Mouse (Mus musculus): ENCODE measurements around the gene Sh3kbp1. TPM values are rescaled to one million over a fixed set of nuclear protein-coding genes. Genes with fewer than 3 reads are reported as not detected.

Gene Sh3kbp1
- polyA plus RNA-seq, 1 experiment: 139 TPM

- H3K27ac ChIP-seq (ENCODE audit: insufficient read depth, low read depth, low read length): no peak overlapping the region
- no peak overlapping the region for H3K4me3 ChIP-seq (ENCODE audit: insufficient read depth, low read length)
- TF ChIP-seq CTCF (IDR thresholded peaks at IDR 0.05; ENCODE audit: low read depth, low read length) (no peak), POLR2A (IDR thresholded peaks at IDR 0.05; ENCODE audit: borderline replicate concordance, low read depth, low read length) (no peak)
- H3K4me1 ChIP-seq (ENCODE audit: control insufficient read depth, insufficient read depth, low read length): peaks cover 21% of the 10 kb centered on the region
Observed at GRCm38 (mm10) chrX:159732845-159733244, 105.8 kb downstream of the Sh3kbp1 start.

- H3K4me1 ChIP-seq (ENCODE audit: control insufficient read depth, insufficient read depth, low read length): peaks cover 26% of the 10 kb centered on the region
- no peak for TF ChIP-seq CTCF (IDR thresholded peaks at IDR 0.05; ENCODE audit: low read depth, low read length)
- TF ChIP-seq POLR2A (IDR thresholded peaks at IDR 0.05; ENCODE audit: borderline replicate concordance, low read depth, low read length): no peak
- H3K4me3 ChIP-seq (ENCODE audit: insufficient read depth, low read length): no peak overlapping the region
- H3K27ac ChIP-seq (ENCODE audit: insufficient read depth, low read depth, low read length): no peak overlapping the region
Observed at GRCm38 (mm10) chrX:159733948-159734347, 106.9 kb downstream of the Sh3kbp1 start.

GRCm38 (mm10) chrX:159735513-159736099 is 108.5 kb downstream of the Sh3kbp1 start:
- TF ChIP-seq CTCF (IDR thresholded peaks at IDR 0.05; ENCODE audit: low read depth, low read length) (no peak), POLR2A (IDR thresholded peaks at IDR 0.05; ENCODE audit: borderline replicate concordance, low read depth, low read length) (no peak)
- Histone ChIP-seq H3K4me3 (ENCODE audit: insufficient read depth, low read length) (no peak overlapping the region), H3K4me1 (ENCODE audit: control insufficient read depth, insufficient read depth, low read length) (peaks cover 26% of the 10 kb centered on the region), H3K27ac (ENCODE audit: insufficient read depth, low read depth, low read length) (no peak overlapping the region)

- H3K27ac ChIP-seq (ENCODE audit: insufficient read depth, low read depth, low read length): no peak overlapping the region
- TF ChIP-seq POLR2A (IDR thresholded peaks at IDR 0.05; ENCODE audit: borderline replicate concordance, low read depth, low read length): no peak
- no peak for TF ChIP-seq CTCF (IDR thresholded peaks at IDR 0.05; ENCODE audit: low read depth, low read length)
- peaks cover 21% of the 10 kb centered on the region for H3K4me1 ChIP-seq (ENCODE audit: control insufficient read depth, insufficient read depth, low read length)
- no peak overlapping the region for H3K4me3 ChIP-seq (ENCODE audit: insufficient read depth, low read length)
Observed at GRCm38 (mm10) chrX:159737344-159737743, 110.3 kb downstream of the Sh3kbp1 start.

- H3K4me1 ChIP-seq (ENCODE audit: control insufficient read depth, insufficient read depth, low read length): no peaks in the 10 kb centered on the region
- TF ChIP-seq POLR2A (IDR thresholded peaks at IDR 0.05; ENCODE audit: borderline replicate concordance, low read depth, low read length) (no peak), CTCF (IDR thresholded peaks at IDR 0.05; ENCODE audit: low read depth, low read length) (no peak)
- no peak overlapping the region for H3K4me3 ChIP-seq (ENCODE audit: insufficient read depth, low read length)
- H3K27ac ChIP-seq (ENCODE audit: insufficient read depth, low read depth, low read length): no peak overlapping the region
Observed at GRCm38 (mm10) chrX:159744035-159744434, 117.0 kb downstream of the Sh3kbp1 start.

GRCm38 (mm10) chrX:159744620-159745019 is 117.5 kb downstream of the Sh3kbp1 start:
- TF ChIP-seq CTCF (IDR thresholded peaks at IDR 0.05; ENCODE audit: low read depth, low read length) (no peak), POLR2A (IDR thresholded peaks at IDR 0.05; ENCODE audit: borderline replicate concordance, low read depth, low read length) (no peak)
- H3K4me1 ChIP-seq (ENCODE audit: control insufficient read depth, insufficient read depth, low read length): no peaks in the 10 kb centered on the region
- no peak overlapping the region for H3K27ac ChIP-seq (ENCODE audit: insufficient read depth, low read depth, low read length)
- no peak overlapping the region for H3K4me3 ChIP-seq (ENCODE audit: insufficient read depth, low read length)

- Histone ChIP-seq H3K27ac (ENCODE audit: insufficient read depth, low read depth, low read length) (no peak overlapping the region), H3K4me3 (ENCODE audit: insufficient read depth, low read length) (no peak overlapping the region), H3K4me1 (ENCODE audit: control insufficient read depth, insufficient read depth, low read length) (peaks cover 16% of the 10 kb centered on the region)
- TF ChIP-seq CTCF (IDR thresholded peaks at IDR 0.05; ENCODE audit: low read depth, low read length) (peak; percentile 47; the same call in 1 of the 2 replicates), POLR2A (IDR thresholded peaks at IDR 0.05; ENCODE audit: borderline replicate concordance, low read depth, low read length) (no peak)
Observed at GRCm38 (mm10) chrX:159751834-159752233, 124.8 kb downstream of the Sh3kbp1 start.

GRCm38 (mm10) chrX:159756261-159756660 is 129.2 kb downstream of the Sh3kbp1 start:
- Histone ChIP-seq H3K4me1 (ENCODE audit: control insufficient read depth, insufficient read depth, low read length) (peaks cover 26% of the 10 kb centered on the region), H3K4me3 (ENCODE audit: insufficient read depth, low read length) (no peak overlapping the region), H3K27ac (ENCODE audit: insufficient read depth, low read depth, low read length) (no peak overlapping the region)
- TF ChIP-seq POLR2A (IDR thresholded peaks at IDR 0.05; ENCODE audit: borderline replicate concordance, low read depth, low read length): no peak
- no peak for TF ChIP-seq CTCF (IDR thresholded peaks at IDR 0.05; ENCODE audit: low read depth, low read length)

GRCm38 (mm10) chrX:159756901-159757821 is 130.1 kb downstream of the Sh3kbp1 start:
- Histone ChIP-seq H3K4me3 (ENCODE audit: insufficient read depth, low read length) (no peak overlapping the region), H3K27ac (ENCODE audit: insufficient read depth, low read depth, low read length) (peak overlapping the region; percentile 84), H3K4me1 (ENCODE audit: control insufficient read depth, insufficient read depth, low read length) (peaks cover 21% of the 10 kb centered on the region)
- TF ChIP-seq CTCF (IDR thresholded peaks at IDR 0.05; ENCODE audit: low read depth, low read length) (no peak), POLR2A (IDR thresholded peaks at IDR 0.05; ENCODE audit: borderline replicate concordance, low read depth, low read length) (no peak)
